In genomic region chr12:73037385-73038160, GRCm38 (mm10) we compare ENCODE assay signal across 25 mouse cellular contexts. TPM values are rescaled to one million over a fixed set of nuclear protein-coding genes. Genes with fewer than 3 reads are reported as not detected.
DNase-seq lines count a peak whose midpoint lies in the region; ATAC-seq and TF ChIP-seq lines count a peak whose summit lies in the region.
"Had no signal": no experiment of that assay in that cellular context is flagged by ENCODE, and none has a peak within 500 bp of the region (broad histone marks: within the 10 kb centered on the region; RNA-seq: fewer than 3 reads in every experiment).

No protein-coding gene starts in this region.

- no peak for TF ChIP-seq CTCF in forebrain, postnatal 0 days (IDR thresholded peaks at IDR 0.05; ENCODE audit: low read depth)

- WGBS in forebrain, postnatal 0 days = 4% methylated on average over 7 of the region's 7 CpGs
- 6% methylated on average over 7 of the region's 7 CpGs for WGBS in forebrain, embryonic 13.5 days
- 5% methylated on average over 7 of the region's 7 CpGs for WGBS in midbrain, embryonic 14.5 days
- WGBS in midbrain, embryonic 13.5 days = 7% methylated on average over 7 of the region's 7 CpGs
- 26% methylated on average over 7 of the region's 7 CpGs for WGBS in embryonic facial prominence, embryonic 14.5 days

- H3K9me3 ChIP-seq in forebrain, postnatal 0 days (ENCODE audit: low read length) = no peaks in the 10 kb centered on the region
- H3K9me3 ChIP-seq in forebrain, embryonic 13.5 days (replicated peaks) = no peaks in the 10 kb centered on the region
- H3K9me3 ChIP-seq in midbrain, embryonic 14.5 days (ENCODE audit: control insufficient read depth, low read length) = no peaks in the 10 kb centered on the region
- no peaks in the 10 kb centered on the region for H3K9me3 ChIP-seq in midbrain, embryonic 13.5 days
- H3K9me3 ChIP-seq in embryonic facial prominence, embryonic 14.5 days (ENCODE audit: control insufficient read depth, low read length) = no peaks in the 10 kb centered on the region
- H3K9me3 ChIP-seq: heart, embryonic 10.5 days; hindbrain, embryonic 12.5 days; liver, embryonic 12.5 days; midbrain, embryonic 10.5 days had no signal

- peaks cover 82% of the 10 kb centered on the region for H3K27me3 ChIP-seq in forebrain, postnatal 0 days (ENCODE audit: insufficient read depth, low read length)
- peaks cover 94% of the 10 kb centered on the region for H3K27me3 ChIP-seq in forebrain, embryonic 13.5 days
- peaks cover 89% of the 10 kb centered on the region for H3K27me3 ChIP-seq in midbrain, embryonic 14.5 days (ENCODE audit: control insufficient read depth, insufficient read depth, low read length)
- H3K27me3 ChIP-seq in midbrain, embryonic 13.5 days = peaks cover 94% of the 10 kb centered on the region
- peaks cover 34% of the 10 kb centered on the region for H3K27me3 ChIP-seq in embryonic facial prominence, embryonic 14.5 days (replicated peaks; ENCODE audit: control insufficient read depth, insufficient read depth, low read length)

- DNase-seq in forebrain, postnatal 0 days = peak; percentile 34
- DNase-seq in midbrain, embryonic 14.5 days = peak; percentile 24
- DNase-seq in embryonic facial prominence, embryonic 14.5 days (ENCODE audit: low spot score) = no peak
- no peak for DNase-seq in testis, postnatal 10 days (ENCODE audit: low spot score)
- no peak for DNase-seq in testis, postnatal 14 days (ENCODE audit: low spot score)
- DNase-seq: adrenal gland, postnatal 25 days; cerebellum, adult 18-20 months; cerebellum, postnatal 25 days; gastrocnemius, postnatal 36 days; kidney, adult 18-20 months; lung, adult 2 months; lung, postnatal 36 days; right cerebral cortex, adult 18-20 months; thymus, postnatal 25 days had no signal

- H3K27ac ChIP-seq in forebrain, postnatal 0 days (ENCODE audit: low read depth, low read length) = no peak overlapping the region
- no peak overlapping the region for H3K27ac ChIP-seq in forebrain, embryonic 13.5 days
- H3K27ac ChIP-seq in midbrain, embryonic 14.5 days (replicated peaks; ENCODE audit: low read depth, low read length) = no peak overlapping the region
- H3K27ac ChIP-seq in midbrain, embryonic 13.5 days = no peak overlapping the region
- peak overlapping the region; percentile 89 for H3K27ac ChIP-seq in embryonic facial prominence, embryonic 14.5 days (replicated peaks; ENCODE audit: low read depth, low read length)
- H3K27ac ChIP-seq: heart, embryonic 10.5 days; hindbrain, embryonic 12.5 days; kidney, postnatal 0 days; left cerebral cortex, adult 2 months; liver, embryonic 12.5 days; midbrain, embryonic 10.5 days had no signal

- H3K36me3 ChIP-seq in forebrain, postnatal 0 days (ENCODE audit: insufficient read depth) = no peaks in the 10 kb centered on the region
- H3K36me3 ChIP-seq in forebrain, embryonic 13.5 days (ENCODE audit: poor library complexity, severe bottlenecking) = no peaks in the 10 kb centered on the region
- H3K36me3 ChIP-seq in midbrain, embryonic 14.5 days (ENCODE audit: control insufficient read depth, insufficient read depth, low read length) = no peaks in the 10 kb centered on the region
- H3K36me3 ChIP-seq in midbrain, embryonic 13.5 days = no peaks in the 10 kb centered on the region
- peaks cover 18% of the 10 kb centered on the region; the same call in 1 of the 2 replicates for H3K36me3 ChIP-seq in embryonic facial prominence, embryonic 14.5 days (ENCODE audit: control insufficient read depth, insufficient read depth, low read length)
- H3K36me3 ChIP-seq: heart, embryonic 10.5 days; hindbrain, embryonic 12.5 days; liver, embryonic 12.5 days; midbrain, embryonic 10.5 days had no signal

- ATAC-seq in forebrain, postnatal 0 days = no peak
- ATAC-seq in forebrain, embryonic 13.5 days = no peak
- no peak for ATAC-seq in midbrain, embryonic 14.5 days (ENCODE audit: low FRiP score, low TSS enrichment)
- ATAC-seq in midbrain, embryonic 13.5 days = no peak
- ATAC-seq in embryonic facial prominence, embryonic 14.5 days (ENCODE audit: low read depth) = no peak
- ATAC-seq: forebrain, embryonic 14.5 days; liver, embryonic 12.5 days had no signal

- H3K4me2 ChIP-seq in forebrain, postnatal 0 days (ENCODE audit: low read depth) = no peak overlapping the region
- no peak overlapping the region for H3K4me2 ChIP-seq in forebrain, embryonic 13.5 days
- H3K4me2 ChIP-seq in midbrain, embryonic 14.5 days (ENCODE audit: low read length) = no peak overlapping the region
- H3K4me2 ChIP-seq in midbrain, embryonic 13.5 days (replicated peaks) = no peak overlapping the region
- peak overlapping the region; percentile 70 for H3K4me2 ChIP-seq in embryonic facial prominence, embryonic 14.5 days (ENCODE audit: low read depth, low read length)
- H3K4me2 ChIP-seq: liver, embryonic 12.5 days had no signal

- no peaks in the 10 kb centered on the region for H3K4me1 ChIP-seq in forebrain, postnatal 0 days (ENCODE audit: insufficient read depth)
- H3K4me1 ChIP-seq in forebrain, embryonic 13.5 days = peaks cover 7% of the 10 kb centered on the region; the same call in 1 of the 2 replicates
- no peaks in the 10 kb centered on the region for H3K4me1 ChIP-seq in midbrain, embryonic 14.5 days (ENCODE audit: control insufficient read depth, insufficient read depth, low read length)
- H3K4me1 ChIP-seq in midbrain, embryonic 13.5 days (replicated peaks) = peaks cover 5% of the 10 kb centered on the region
- H3K4me1 ChIP-seq in embryonic facial prominence, embryonic 14.5 days (ENCODE audit: control insufficient read depth, insufficient read depth, low read length) = peaks cover 32% of the 10 kb centered on the region

- H3K9ac ChIP-seq in forebrain, postnatal 0 days = no peak overlapping the region
- no peak overlapping the region for H3K9ac ChIP-seq in forebrain, embryonic 13.5 days
- H3K9ac ChIP-seq in midbrain, embryonic 14.5 days (replicated peaks; ENCODE audit: low read length) = no peak overlapping the region
- H3K9ac ChIP-seq in midbrain, embryonic 13.5 days (replicated peaks) = no peak overlapping the region
- H3K9ac ChIP-seq in embryonic facial prominence, embryonic 14.5 days (ENCODE audit: low read depth, low read length) = no peak overlapping the region
- H3K9ac ChIP-seq: hindbrain, embryonic 12.5 days; liver, embryonic 12.5 days had no signal

- no peak overlapping the region for H3K4me3 ChIP-seq in forebrain, postnatal 0 days (ENCODE audit: low read depth, low read length)
- no peak overlapping the region for H3K4me3 ChIP-seq in forebrain, embryonic 13.5 days
- H3K4me3 ChIP-seq in midbrain, embryonic 14.5 days (replicated peaks; ENCODE audit: low read depth, low read length) = no peak overlapping the region
- no peak overlapping the region for H3K4me3 ChIP-seq in midbrain, embryonic 13.5 days (replicated peaks)
- H3K4me3 ChIP-seq in embryonic facial prominence, embryonic 14.5 days (ENCODE audit: low read depth, low read length) = peak overlapping the region; percentile 86; the same call in 1 of the 2 replicates
- H3K4me3 ChIP-seq: erythroblast, embryonic 14.5 days; heart, embryonic 10.5 days; left cerebral cortex, adult 2 months; liver, embryonic 12.5 days; midbrain, embryonic 10.5 days had no signal

RNA-seq across cellular contexts. Expression of gene Six1, which starts 16.1 kb away (rescaled TPM):
- total RNA-seq in forebrain, postnatal 0 days (2014; rRNA removed) = 0.62 and 0.77 TPM in 2 replicates
- 0.65 TPM in 2 replicates for polyA plus RNA-seq in forebrain, postnatal 0 days (2015; fragmentation: Nextera tagmentation; extraction: Ambion mirVana)
- 0.22 and 0.42 TPM in 2 replicates for polyA plus RNA-seq in forebrain, embryonic 13.5 days (2015; fragmentation: Nextera tagmentation; extraction: Ambion mirVana)
- polyA plus RNA-seq in midbrain, embryonic 14.5 days (2014; fragmentation: Nextera tagmentation; extraction: Ambion mirVana) = 0.41 TPM in 1 of 2 replicates, not detected in the other
- polyA plus RNA-seq in midbrain, embryonic 13.5 days (2015; fragmentation: Nextera tagmentation; extraction: Ambion mirVana) = 0.64 and 0.70 TPM in 2 replicates
- 46.5 and 53.9 TPM in 2 replicates for polyA plus RNA-seq in embryonic facial prominence, embryonic 14.5 days (2014; fragmentation: Nextera tagmentation; extraction: Ambion mirVana)
- total RNA-seq: neutrophil, adult 5-6 weeks had no signal
- polyA plus RNA-seq: erythroblast, embryonic 14.5 days had no signal

Comparison
In these comparisons a context has a peak if more than half of its experiments do, and no peak if none do; other contexts are left out.
1. DNase-seq: peak in forebrain, postnatal 0 days (single experiment) and midbrain, embryonic 14.5 days (single experiment); none in embryonic facial prominence, embryonic 14.5 days (single experiment), testis, postnatal 10 days (single experiment) and testis, postnatal 14 days (single experiment).
2. RNA of gene Six1, which starts 16.1 kb away (polyA plus RNA-seq): 46.5 to 53.9 TPM in embryonic facial prominence, embryonic 14.5 days; 0.64 to 0.70 TPM in midbrain, embryonic 13.5 days, 0.65 TPM in forebrain, postnatal 0 days, 0.41 TPM in midbrain, embryonic 14.5 days and 0.22 to 0.42 TPM in forebrain, embryonic 13.5 days; every median in the first group is over 10 times any median in the second.